In genomic region chr4:105358725-105359124, GRCm38 (mm10) we compare ENCODE assay signal across 26 mouse cellular contexts.
DNase-seq lines count a peak whose midpoint lies in the region; ATAC-seq and TF ChIP-seq lines count a peak whose summit lies in the region.
"Had no signal": no experiment of that assay in that cellular context is flagged by ENCODE, and none has a peak within 500 bp of the region (broad histone marks: within the 10 kb centered on the region; RNA-seq: fewer than 3 reads in every experiment).

No protein-coding gene starts in this region.

- H3K27me3 ChIP-seq in hindbrain, postnatal 0 days (ENCODE audit: insufficient read depth, low read length) = no peaks in the 10 kb centered on the region
- no peaks in the 10 kb centered on the region for H3K27me3 ChIP-seq in hindbrain, embryonic 14.5 days (ENCODE audit: control insufficient read depth, insufficient read depth, low read length)
- H3K27me3 ChIP-seq in limb, embryonic 10.5 days (ENCODE audit: low read depth, poor library complexity, severe bottlenecking) = no peaks in the 10 kb centered on the region
- H3K27me3 ChIP-seq: embryonic facial prominence, embryonic 12.5 days; heart, embryonic 13.5 days; intestine, embryonic 15.5 days; liver, embryonic 15.5 days; midbrain, embryonic 15.5 days; Patski had no signal

- no peak overlapping the region for H3K4me3 ChIP-seq in hindbrain, postnatal 0 days (ENCODE audit: low read length)
- H3K4me3 ChIP-seq in hindbrain, embryonic 14.5 days (replicated peaks; ENCODE audit: low read length) = no peak overlapping the region
- no peak overlapping the region for H3K4me3 ChIP-seq in limb, embryonic 10.5 days
- H3K4me3 ChIP-seq: embryonic facial prominence, embryonic 12.5 days; heart, embryonic 13.5 days; hindbrain, embryonic 10.5 days; intestine, embryonic 15.5 days; liver, embryonic 15.5 days; midbrain, embryonic 15.5 days had no signal

- no peak for ATAC-seq in hindbrain, postnatal 0 days
- ATAC-seq in hindbrain, embryonic 14.5 days (ENCODE audit: low FRiP score) = no peak
- ATAC-seq: forebrain, embryonic 16.5 days; hindbrain, embryonic 16.5 days; intestine, embryonic 15.5 days; midbrain, embryonic 15.5 days; Patski had no signal

- H3K27ac ChIP-seq in hindbrain, postnatal 0 days = no peak overlapping the region
- H3K27ac ChIP-seq in hindbrain, embryonic 14.5 days = no peak overlapping the region
- no peak overlapping the region for H3K27ac ChIP-seq in limb, embryonic 10.5 days
- H3K27ac ChIP-seq: embryonic facial prominence, embryonic 12.5 days; heart, embryonic 13.5 days; hindbrain, embryonic 10.5 days; intestine, embryonic 15.5 days; kidney, postnatal 0 days; liver, embryonic 15.5 days; midbrain, embryonic 15.5 days had no signal

- H3K9ac ChIP-seq in hindbrain, postnatal 0 days (replicated peaks; ENCODE audit: low read length) = no peak overlapping the region
- H3K9ac ChIP-seq in hindbrain, embryonic 14.5 days = no peak overlapping the region
- H3K9ac ChIP-seq: embryonic facial prominence, embryonic 12.5 days; heart, embryonic 13.5 days; intestine, embryonic 15.5 days; liver, embryonic 15.5 days; midbrain, embryonic 15.5 days had no signal

- peak; percentile 32 for DNase-seq in adrenal gland, adult 2 months
- DNase-seq in adrenal gland, adult 8-10 months = no peak
- DNase-seq in hindbrain, postnatal 0 days (ENCODE audit: low spot score) = peak; percentile 20
- DNase-seq in hindbrain, embryonic 14.5 days (ENCODE audit: low spot score) = no peak
- peak; percentile 8 for DNase-seq in lung, postnatal 10 days
- DNase-seq in lung, adult 18-20 months = no peak
- DNase-seq in limb, embryonic 10.5 days (ENCODE audit: low spot score) = peak; percentile 28
- DNase-seq in kidney, postnatal 10 days = no peak
- DNase-seq: cerebellum, adult 8-10 months; embryo, embryonic 11 days; heart, postnatal 10 days; kidney, adult 8-10 months; layer of hippocampus, postnatal 36 days; spleen, adult 18-20 months; thymus, postnatal 25 days had no signal

- no peaks in the 10 kb centered on the region for H3K4me1 ChIP-seq in hindbrain, postnatal 0 days (ENCODE audit: insufficient read depth, low read length)
- H3K4me1 ChIP-seq in hindbrain, embryonic 14.5 days (replicated peaks; ENCODE audit: control insufficient read depth, insufficient read depth, low read length) = no peaks in the 10 kb centered on the region
- peaks cover 21% of the 10 kb centered on the region for H3K4me1 ChIP-seq in limb, embryonic 10.5 days
- H3K4me1 ChIP-seq: embryonic facial prominence, embryonic 12.5 days; heart, embryonic 13.5 days; liver, embryonic 15.5 days; midbrain, embryonic 15.5 days had no signal

- TF ChIP-seq CTCF in hindbrain, postnatal 0 days (IDR thresholded peaks at IDR 0.05; ENCODE audit: low read depth) = no peak

- no peaks in the 10 kb centered on the region for H3K36me3 ChIP-seq in hindbrain, postnatal 0 days (ENCODE audit: insufficient read depth, low read length)
- no peaks in the 10 kb centered on the region for H3K36me3 ChIP-seq in hindbrain, embryonic 14.5 days (replicated peaks; ENCODE audit: control insufficient read depth, insufficient read depth)
- no peaks in the 10 kb centered on the region for H3K36me3 ChIP-seq in limb, embryonic 10.5 days
- H3K36me3 ChIP-seq: embryonic facial prominence, embryonic 12.5 days; G1E; heart, embryonic 13.5 days; hindbrain, embryonic 10.5 days; intestine, embryonic 15.5 days; liver, embryonic 15.5 days; midbrain, embryonic 15.5 days had no signal

- H3K4me2 ChIP-seq in hindbrain, postnatal 0 days (ENCODE audit: low read depth, low read length) = no peak overlapping the region
- no peak overlapping the region for H3K4me2 ChIP-seq in hindbrain, embryonic 14.5 days (replicated peaks)
- H3K4me2 ChIP-seq: embryonic facial prominence, embryonic 12.5 days; heart, embryonic 13.5 days; intestine, embryonic 15.5 days; liver, embryonic 15.5 days; midbrain, embryonic 15.5 days had no signal

- no peaks in the 10 kb centered on the region for H3K9me3 ChIP-seq in hindbrain, postnatal 0 days (ENCODE audit: low read length)
- H3K9me3 ChIP-seq in hindbrain, embryonic 14.5 days (ENCODE audit: control insufficient read depth, low read length) = no peaks in the 10 kb centered on the region
- H3K9me3 ChIP-seq in limb, embryonic 10.5 days (replicated peaks) = no peaks in the 10 kb centered on the region
- H3K9me3 ChIP-seq: embryonic facial prominence, embryonic 12.5 days; heart, embryonic 13.5 days; hindbrain, embryonic 10.5 days; intestine, embryonic 15.5 days; liver, embryonic 15.5 days; midbrain, embryonic 15.5 days had no signal

- 35% methylated on average over 2 of the region's 2 CpGs for WGBS in hindbrain, postnatal 0 days
- 50% methylated on average over 2 of the region's 2 CpGs for WGBS in hindbrain, embryonic 14.5 days
- 29% methylated on average over 2 of the region's 2 CpGs for WGBS in limb, embryonic 10.5 days

Comparison
In these comparisons a context has a peak if more than half of its experiments do, and no peak if none do; other contexts are left out.
1. DNase-seq: peak in adrenal gland, adult 2 months (single experiment), hindbrain, postnatal 0 days (single experiment), lung, postnatal 10 days (single experiment) and limb, embryonic 10.5 days (single experiment); none in adrenal gland, adult 8-10 months (single experiment), hindbrain, embryonic 14.5 days (single experiment), lung, adult 18-20 months (0 of 2) and kidney, postnatal 10 days (single experiment).